Mouse (Mus musculus): Measurements from ENCODE around the gene Ifnk. TPM values are rescaled to one million over a fixed set of nuclear protein-coding genes. Genes with fewer than 3 reads are reported as not detected.

The Ifnk gene
- polyA plus RNA-seq, 1 experiment from 2014 or later, result not detected

DNA sequence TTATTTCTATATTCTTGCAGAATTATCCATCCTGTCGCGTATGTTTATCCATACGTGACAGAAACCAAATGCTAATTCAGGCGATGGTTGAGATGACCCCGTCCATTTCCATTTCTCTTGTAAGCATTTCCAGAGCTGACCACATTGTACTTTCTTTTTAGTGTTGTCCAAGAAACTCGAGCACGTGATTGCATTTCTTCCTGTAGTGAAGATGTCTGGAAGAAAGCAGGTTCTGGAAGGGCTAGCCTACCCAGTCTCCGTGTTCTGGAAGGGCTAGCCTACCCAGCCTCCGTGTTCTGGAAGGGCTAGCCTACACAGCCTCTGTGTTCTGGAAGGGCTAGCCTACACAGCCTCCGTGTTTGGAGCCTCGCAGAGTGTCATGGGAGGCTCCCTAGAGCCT lies 27.8 kb upstream of the Ifnk start:
- 80% methylated on average over 11 of the region's 11 CpGs for WGBS
- no peaks in the 10 kb centered on the region for H3K36me3 ChIP-seq
- ATAC-seq (replicated peaks; ENCODE audit: low FRiP score), result no peak

DNA sequence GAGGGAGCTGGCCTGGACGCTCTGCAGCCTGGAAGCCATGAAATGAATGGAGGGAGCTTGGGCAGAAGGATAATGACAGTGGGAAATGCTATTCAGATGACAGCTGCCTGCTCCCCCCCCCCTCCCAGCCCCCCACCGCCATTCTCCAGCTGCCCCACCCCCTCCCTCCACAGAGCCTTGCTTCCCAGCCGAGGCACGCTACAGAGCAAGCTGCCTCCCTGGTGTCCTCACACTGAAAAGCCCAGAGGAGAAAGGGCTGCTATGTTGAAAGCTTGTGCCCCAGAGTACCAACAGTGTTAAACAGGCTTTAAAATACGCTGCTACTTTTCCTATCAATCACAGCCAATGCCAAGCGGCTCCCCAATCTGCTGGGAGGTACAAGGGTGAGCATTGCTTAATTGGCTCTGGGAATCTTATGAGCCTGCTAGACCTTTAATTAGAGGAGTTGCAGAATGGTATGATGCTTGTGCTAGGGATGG lies 26.5 kb upstream of the Ifnk start:
- ATAC-seq (replicated peaks; ENCODE audit: low FRiP score), result no peak
- WGBS, result 21% methylated on average over 5 of the region's 6 CpGs
- Histone ChIP-seq H3K4me3 (replicated peaks) (no peak overlapping the region), H3K27me3 (peaks cover 12% of the 10 kb centered on the region; the same call in 1 of the 2 replicates), H3K9me3 (replicated peaks) (no peaks in the 10 kb centered on the region), H3K36me3 (no peaks in the 10 kb centered on the region), H3K9ac (no peak overlapping the region), H3K4me1 (peaks cover 66% of the 10 kb centered on the region), H3K27ac (peak overlapping the region; percentile 48; the same call in 1 of the 2 replicates), H3K4me2 (no peak overlapping the region)

More for the DNA sequence above, 27.8 kb upstream of the Ifnk start:
- no peak overlapping the region for H3K4me3 ChIP-seq (replicated peaks)
- H3K4me1 ChIP-seq, result peaks cover 67% of the 10 kb centered on the region
- no peak overlapping the region for H3K27ac ChIP-seq
- H3K9ac ChIP-seq, result no peak overlapping the region
- H3K4me2 ChIP-seq, result no peak overlapping the region
- H3K9me3 ChIP-seq (replicated peaks), result no peaks in the 10 kb centered on the region
- H3K27me3 ChIP-seq, result peaks cover 7% of the 10 kb centered on the region; the same call in 1 of the 2 replicates

DNA sequence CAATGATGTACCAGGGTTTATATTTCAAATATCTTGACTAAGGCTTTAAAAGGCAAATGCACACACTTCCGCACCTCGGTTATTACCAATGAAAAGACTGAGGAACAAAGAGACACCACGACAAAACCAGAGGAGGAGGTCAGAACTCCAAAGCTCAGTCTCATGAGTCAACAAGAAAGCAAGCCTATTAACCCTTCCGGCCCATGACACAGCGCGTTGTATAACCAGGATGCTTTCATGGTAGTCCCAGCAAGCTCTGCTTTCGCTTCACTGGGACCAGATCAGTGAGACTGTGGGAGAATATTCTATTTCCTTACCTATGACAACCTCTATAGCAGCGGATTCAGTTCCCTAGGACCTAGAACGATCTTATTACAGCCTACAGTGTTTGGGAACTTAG lies 25.1 kb upstream of the Ifnk start:
- Histone ChIP-seq H3K4me2 (no peak overlapping the region), H3K4me3 (replicated peaks) (no peak overlapping the region), H3K9ac (no peak overlapping the region), H3K27me3 (peaks cover 7% of the 10 kb centered on the region; the same call in 1 of the 2 replicates), H3K36me3 (no peaks in the 10 kb centered on the region), H3K27ac (no peak overlapping the region), H3K4me1 (peaks cover 58% of the 10 kb centered on the region), H3K9me3 (replicated peaks) (no peaks in the 10 kb centered on the region)
- WGBS, result 75% methylated on average over 9 of the region's 9 CpGs
- ATAC-seq (replicated peaks; ENCODE audit: low FRiP score), result no peak

DNA sequence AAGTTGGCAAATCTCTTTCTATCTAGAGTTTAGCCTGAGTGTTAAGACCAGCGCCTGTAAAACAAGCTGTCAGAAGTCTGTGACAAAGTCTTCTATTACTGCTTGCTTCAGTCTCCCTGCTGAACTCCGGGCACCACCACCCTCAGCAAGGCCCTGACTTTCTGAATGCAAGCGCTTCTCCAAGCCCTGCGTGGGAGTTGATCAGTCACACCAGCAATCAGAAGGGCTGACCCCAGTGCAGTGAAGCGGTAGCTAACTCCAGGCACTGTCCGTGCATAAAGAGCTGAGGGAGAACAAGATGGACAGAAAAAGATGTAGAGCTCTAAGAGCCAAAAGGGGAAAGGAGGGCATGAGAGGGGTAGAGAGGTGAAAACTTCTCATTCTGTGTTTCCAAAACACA lies 24.1 kb upstream of the Ifnk start:
- whole genome bisulfite sequencing, result 26% methylated on average over 6 of the region's 6 CpGs

DNA sequence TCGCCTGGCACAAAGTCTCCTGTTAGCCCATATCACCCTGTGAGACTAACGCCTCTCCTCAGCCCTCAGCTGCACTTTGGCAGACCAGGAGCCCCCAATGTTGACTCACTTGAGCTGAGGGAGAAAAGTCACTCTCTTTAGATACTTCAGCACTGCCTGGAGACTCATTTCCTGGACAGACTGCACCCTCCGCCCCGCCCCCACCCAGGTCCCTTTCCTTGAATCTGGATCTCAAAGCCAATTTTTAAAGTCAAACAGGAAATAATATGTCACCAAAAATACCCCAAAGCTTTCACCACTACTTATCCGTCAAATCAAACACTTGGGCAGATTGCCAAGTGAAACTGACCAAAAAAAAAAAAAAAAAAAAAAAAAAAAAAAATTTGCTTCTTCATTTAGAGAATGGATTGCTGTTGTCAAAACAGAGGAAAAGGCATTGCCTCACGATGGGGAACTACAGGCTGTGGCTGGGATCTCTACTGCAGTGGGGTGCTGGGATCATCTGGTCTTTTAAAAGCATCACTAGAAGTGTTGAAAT lies 21.4 kb upstream of the Ifnk start:
- Histone ChIP-seq H3K27me3 (peaks cover 7% of the 10 kb centered on the region; the same call in 1 of the 2 replicates), H3K4me1 (peaks cover 36% of the 10 kb centered on the region), H3K9ac (no peak overlapping the region), H3K4me3 (replicated peaks) (no peak overlapping the region), H3K9me3 (replicated peaks) (no peaks in the 10 kb centered on the region), H3K36me3 (no peaks in the 10 kb centered on the region), H3K27ac (peak overlapping the region; percentile 64), H3K4me2 (no peak overlapping the region)
- 0 out of 2 replicates have a peak, but pooled peaks have one; percentile 29 for ATAC-seq (replicated peaks; ENCODE audit: low FRiP score)
- WGBS, result 57% methylated on average over 6 of the region's 6 CpGs

More for the DNA sequence above, 24.1 kb upstream of the Ifnk start:
- ATAC-seq (replicated peaks; ENCODE audit: low FRiP score), result peak; percentile 72
- Histone ChIP-seq H3K4me1 (peaks cover 49% of the 10 kb centered on the region), H3K36me3 (no peaks in the 10 kb centered on the region), H3K4me3 (replicated peaks) (no peak overlapping the region), H3K9ac (no peak overlapping the region), H3K4me2 (no peak overlapping the region), H3K9me3 (replicated peaks) (no peaks in the 10 kb centered on the region), H3K27me3 (peaks cover 7% of the 10 kb centered on the region; the same call in 1 of the 2 replicates), H3K27ac (no peak overlapping the region)

DNA sequence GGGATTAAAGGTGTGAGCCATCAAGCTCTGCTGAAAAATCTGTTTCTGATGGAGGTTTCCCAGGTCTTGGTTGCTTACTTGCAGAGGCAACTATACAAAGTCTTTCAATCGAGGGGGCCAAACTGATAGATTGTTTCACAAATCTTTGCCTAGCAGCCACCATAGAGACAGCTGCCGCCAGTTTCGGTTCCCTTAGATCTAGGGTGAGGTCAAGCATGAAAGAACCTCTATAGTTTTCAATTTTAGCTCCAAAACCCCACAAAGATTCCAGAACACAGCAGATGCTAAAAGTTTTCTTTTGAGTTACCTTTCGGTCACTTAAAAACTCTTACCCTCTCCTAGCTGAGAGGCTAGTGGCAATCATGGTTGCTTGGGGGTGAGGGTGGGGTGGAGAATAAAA lies 20.3 kb upstream of the Ifnk start:
- H3K4me2 ChIP-seq, result no peak overlapping the region
- 87% methylated on average over 4 of the region's 4 CpGs for WGBS
- H3K4me1 ChIP-seq, result peaks cover 35% of the 10 kb centered on the region
- no peak overlapping the region for H3K9ac ChIP-seq
- no peaks in the 10 kb centered on the region for H3K9me3 ChIP-seq (replicated peaks)
- no peaks in the 10 kb centered on the region for H3K36me3 ChIP-seq
- H3K4me3 ChIP-seq (replicated peaks), result no peak overlapping the region
- peaks cover 7% of the 10 kb centered on the region; the same call in 1 of the 2 replicates for H3K27me3 ChIP-seq
- ATAC-seq (replicated peaks; ENCODE audit: low FRiP score), result no peak
- no peak overlapping the region for H3K27ac ChIP-seq

DNA sequence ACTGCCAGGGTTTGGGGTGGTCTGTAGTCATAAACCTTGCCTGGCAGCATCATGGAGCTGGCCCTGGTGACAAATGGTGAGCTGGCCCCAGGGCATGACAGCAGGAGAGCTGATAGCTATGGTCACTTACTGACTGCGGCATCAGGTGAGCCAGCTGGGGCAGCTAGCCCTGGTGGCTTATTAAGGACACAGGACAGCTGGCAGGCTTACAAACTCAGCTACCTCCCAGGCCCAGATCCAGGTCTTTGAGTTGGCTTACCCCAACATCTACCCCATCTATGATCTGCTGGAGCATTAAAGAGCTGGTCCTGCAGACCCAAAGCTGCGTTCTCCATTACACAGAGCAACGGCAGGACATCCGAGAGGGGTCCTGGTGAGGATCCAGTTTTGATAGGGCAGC lies 18.4 kb upstream of the Ifnk start:
- H3K4me3 ChIP-seq (replicated peaks), result no peak overlapping the region

DNA sequence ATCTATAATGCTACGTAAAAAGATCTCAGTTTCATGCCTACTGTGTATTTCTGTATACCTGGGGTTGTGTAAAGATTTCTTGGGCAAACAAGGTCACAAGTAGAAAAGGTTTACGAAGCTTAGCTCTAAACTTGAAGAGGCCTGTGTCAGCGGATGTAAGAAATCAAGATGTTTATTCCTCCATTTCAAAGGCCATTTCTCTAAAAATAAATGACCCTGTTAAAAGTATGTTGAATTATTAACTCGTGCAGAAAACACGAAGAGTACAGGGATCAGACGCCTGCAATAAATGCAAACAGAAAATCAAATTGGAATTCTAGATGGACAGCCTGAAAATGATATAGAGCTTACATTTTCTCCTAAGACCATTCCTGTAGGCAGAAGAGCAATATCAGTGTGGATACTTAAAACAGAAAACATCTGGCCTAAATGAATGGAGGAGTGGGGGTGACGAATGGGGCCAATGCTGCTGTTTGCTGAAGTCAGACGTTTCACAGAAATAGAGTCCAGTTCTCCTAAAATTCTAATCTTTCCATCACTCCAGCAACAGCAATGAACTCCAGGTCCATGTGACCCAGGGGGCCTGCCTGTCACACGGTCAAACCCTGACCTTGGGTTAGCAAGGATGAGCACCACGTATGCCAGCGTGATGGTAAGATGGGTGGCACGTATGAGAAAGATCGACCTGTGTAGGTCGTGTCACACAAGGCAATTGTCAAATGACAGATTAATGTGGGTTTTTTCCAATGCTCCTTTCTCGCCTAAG lies 16.8 kb upstream of the Ifnk start:
- H3K4me2 ChIP-seq, result no peak overlapping the region
- H3K27ac ChIP-seq, result peak overlapping the region; percentile 62
- H3K4me3 ChIP-seq (replicated peaks), result no peak overlapping the region
- no peak overlapping the region for H3K9ac ChIP-seq
- no peaks in the 10 kb centered on the region for H3K27me3 ChIP-seq
- H3K36me3 ChIP-seq, result no peaks in the 10 kb centered on the region
- 44% methylated on average over 15 of the region's 15 CpGs for WGBS
- no peak for ATAC-seq (replicated peaks; ENCODE audit: low FRiP score)
- H3K9me3 ChIP-seq (replicated peaks), result no peaks in the 10 kb centered on the region
- peaks cover 28% of the 10 kb centered on the region for H3K4me1 ChIP-seq

More for the DNA sequence above, 18.4 kb upstream of the Ifnk start:
- no peak overlapping the region for H3K9ac ChIP-seq
- peaks cover 30% of the 10 kb centered on the region for H3K4me1 ChIP-seq
- no peak overlapping the region for H3K4me2 ChIP-seq
- no peak for ATAC-seq (replicated peaks; ENCODE audit: low FRiP score)
- WGBS, result 83% methylated on average over 4 of the region's 4 CpGs
- H3K27me3 ChIP-seq, result peaks cover 7% of the 10 kb centered on the region; the same call in 1 of the 2 replicates
- H3K9me3 ChIP-seq (replicated peaks), result no peaks in the 10 kb centered on the region
- no peak overlapping the region for H3K27ac ChIP-seq
- no peaks in the 10 kb centered on the region for H3K36me3 ChIP-seq

DNA sequence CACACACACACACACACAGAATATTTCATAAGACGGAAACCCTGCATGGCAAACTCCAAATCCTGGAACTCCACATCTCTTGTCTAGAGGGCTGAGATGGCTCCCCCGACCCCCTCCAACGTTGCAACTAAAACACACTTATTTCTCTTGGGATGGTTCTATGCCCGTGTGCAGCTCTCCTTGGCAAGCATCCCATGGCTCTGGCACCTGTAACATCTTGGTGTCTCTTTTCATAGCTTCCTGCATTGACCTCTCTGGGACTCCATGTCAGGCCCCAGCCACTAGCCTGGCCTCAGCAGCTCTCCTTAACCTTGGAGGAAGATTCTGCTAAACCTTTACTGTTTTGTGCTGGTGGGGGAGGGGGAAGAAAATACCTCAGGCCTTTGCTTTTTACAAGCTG lies 16.1 kb upstream of the Ifnk start:
- 74% methylated on average over 4 of the region's 4 CpGs for WGBS
- Histone ChIP-seq H3K4me2 (no peak overlapping the region), H3K9me3 (replicated peaks) (no peaks in the 10 kb centered on the region), H3K27me3 (no peaks in the 10 kb centered on the region), H3K27ac (no peak overlapping the region), H3K9ac (no peak overlapping the region), H3K4me3 (replicated peaks) (no peak overlapping the region), H3K36me3 (no peaks in the 10 kb centered on the region), H3K4me1 (peaks cover 24% of the 10 kb centered on the region)
- no peak for ATAC-seq (replicated peaks; ENCODE audit: low FRiP score)

DNA sequence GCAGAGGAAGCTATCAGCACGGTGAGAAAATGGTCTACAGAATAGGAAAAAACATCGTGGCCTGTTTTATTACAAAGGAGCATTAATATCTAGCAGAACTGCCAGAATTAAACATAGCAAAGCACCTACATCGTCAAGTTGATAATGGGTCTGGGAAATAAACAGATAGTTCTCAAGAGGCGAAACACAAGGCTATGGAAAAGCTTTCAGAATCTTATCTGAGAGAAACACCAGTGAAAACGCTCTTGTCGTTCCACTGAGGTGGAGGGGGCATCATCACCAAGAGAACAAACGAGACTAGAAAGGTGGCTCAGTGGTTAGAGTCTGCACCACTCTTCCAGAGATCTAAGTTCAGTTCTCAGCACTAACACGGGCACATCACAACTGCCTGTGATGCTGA lies 14.9 kb upstream of the Ifnk start:
- Histone ChIP-seq H3K4me1 (peaks cover 21% of the 10 kb centered on the region), H3K27me3 (no peaks in the 10 kb centered on the region), H3K4me2 (no peak overlapping the region), H3K27ac (no peak overlapping the region), H3K4me3 (replicated peaks) (no peak overlapping the region), H3K9me3 (replicated peaks) (no peaks in the 10 kb centered on the region), H3K9ac (no peak overlapping the region), H3K36me3 (no peaks in the 10 kb centered on the region)
- ATAC-seq (replicated peaks; ENCODE audit: low FRiP score), result no peak
- WGBS, result 86% methylated on average over 8 of the region's 8 CpGs

DNA sequence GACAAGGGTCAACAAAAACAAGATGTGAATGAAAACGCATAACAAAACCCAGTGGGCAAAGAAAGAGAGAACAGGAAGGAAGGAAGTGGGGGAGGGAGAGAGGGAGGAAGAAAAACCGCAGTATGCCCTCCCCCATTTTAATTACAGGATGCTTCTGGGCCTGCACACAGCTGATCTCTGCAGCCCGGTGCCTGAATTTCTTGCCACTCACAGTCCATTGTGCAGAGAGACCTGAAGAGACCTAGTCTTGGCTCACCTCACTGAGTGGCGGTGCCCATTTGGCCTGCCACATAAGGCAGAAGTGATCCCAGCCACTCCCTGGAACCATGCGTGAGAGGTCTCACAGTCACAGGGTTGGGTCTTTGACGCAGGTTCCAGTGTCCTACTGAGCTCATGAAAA lies 13.8 kb upstream of the Ifnk start:
- ATAC-seq (replicated peaks; ENCODE audit: low FRiP score), result peak; percentile 54; the same call in 1 of the 2 replicates
- Histone ChIP-seq H3K27me3 (no peaks in the 10 kb centered on the region), H3K4me1 (peaks cover 21% of the 10 kb centered on the region), H3K27ac (no peak overlapping the region), H3K4me3 (replicated peaks) (no peak overlapping the region), H3K36me3 (no peaks in the 10 kb centered on the region), H3K4me2 (no peak overlapping the region), H3K9me3 (replicated peaks) (no peaks in the 10 kb centered on the region), H3K9ac (no peak overlapping the region)
- 41% methylated on average over 6 of the region's 6 CpGs for WGBS

DNA sequence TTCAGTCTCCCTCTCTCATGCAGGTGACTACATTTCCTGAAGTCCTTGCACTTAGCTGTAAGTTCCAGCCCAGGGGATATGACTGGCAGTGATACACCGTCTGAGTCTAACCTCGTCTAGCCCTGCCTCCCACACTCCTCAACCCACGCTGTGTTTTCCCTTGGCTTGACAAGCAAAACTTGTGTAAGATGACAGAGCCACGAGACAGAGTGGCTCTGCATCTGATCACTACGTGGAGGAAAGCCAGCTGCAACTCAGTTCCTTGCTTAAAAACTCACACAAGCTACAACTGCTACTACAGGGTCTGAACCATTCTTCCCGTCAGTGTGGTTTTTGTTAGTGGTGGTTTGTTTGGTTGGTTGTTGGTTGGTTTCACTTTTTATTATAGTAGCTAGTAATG lies 11.5 kb upstream of the Ifnk start:
- H3K27me3 ChIP-seq, result no peaks in the 10 kb centered on the region
- no peak for ATAC-seq (replicated peaks; ENCODE audit: low FRiP score)
- H3K27ac ChIP-seq, result no peak overlapping the region
- H3K9me3 ChIP-seq (replicated peaks), result no peaks in the 10 kb centered on the region
- H3K4me1 ChIP-seq, result peaks cover 12% of the 10 kb centered on the region
- no peak overlapping the region for H3K9ac ChIP-seq
- H3K4me2 ChIP-seq, result no peak overlapping the region
- H3K36me3 ChIP-seq, result no peaks in the 10 kb centered on the region
- 45% methylated on average over 6 of the region's 6 CpGs for WGBS
- no peak overlapping the region for H3K4me3 ChIP-seq (replicated peaks)

All from kidney, embryonic 15.5 days (tissue).